Mouse (Mus musculus) neutrophil, adult 5-6 weeks (primary cell): ENCODE measurements around the gene Srcap. TPM values are rescaled to one million over a fixed set of nuclear protein-coding genes. Genes with fewer than 3 reads are reported as not detected.

Source experiments
- ATAC-seq: fragments of 151-379, 151-347 bp; 2 replicates; pipeline ENCODE4 v1.8.0; 2017; ENCODE audit warnings: mild to moderate bottlenecking, moderate TSS enrichment; ENCODE audit not compliant: insufficient number of reproducible peaks, poor library complexity, low FRiP score, severe bottlenecking; ENCODE audit errors: extremely low read depth
- total RNA-seq: library from RNA; stranded (forward); fragments of 200-1000 nt; gene quantifications from 2 replicates; pipeline ENCODE4 v1.2.3, GENCODE M21; 2017

Srcap gene
- total RNA-seq, 1 experiment from 2014 or later: 45.9 TPM

- no peak for ATAC-seq
Observed at GRCm38 (mm10) chr7:127607150-127607549, 95.4 kb downstream of the Srcap start.

Other genes with a start within 250 kb of the Srcap start
- 193 and 208 TPM in 2 replicates for gene Sephs2, start 237.9 kb upstream of the Srcap start, total RNA-seq
- gene Itgal, start 215.7 kb upstream of the Srcap start, total RNA-seq: 144 and 148 TPM in 2 replicates
- gene Zfp768, start 166.4 kb upstream of the Srcap start, total RNA-seq: 5.4 and 6.8 TPM in 2 replicates
- gene Zfp747, start 135.9 kb upstream of the Srcap start, total RNA-seq: 23.5 and 24.2 TPM in 2 replicates
- 7.7 and 8.7 TPM in 2 replicates for gene 9130019O22Rik, start 124.8 kb upstream of the Srcap start, total RNA-seq
- 7.7 and 9.8 TPM in 2 replicates for gene E430018J23Rik, start 118.4 kb upstream of the Srcap start, total RNA-seq
- 19.3 and 24.2 TPM in 2 replicates for gene Zfp764, start 105.2 kb upstream of the Srcap start, total RNA-seq
- gene Zfp688, start 89.9 kb upstream of the Srcap start, total RNA-seq: 21.1 and 22.7 TPM in 2 replicates
- 2.1 and 2.7 TPM in 2 replicates for gene Zfp689, start 62.8 kb upstream of the Srcap start, total RNA-seq
- gene Prr14, start 52.4 kb upstream of the Srcap start, total RNA-seq: 129 and 155 TPM in 2 replicates
- 92.1 and 93.0 TPM in 2 replicates for gene Fbrs, start 32.8 kb upstream of the Srcap start, total RNA-seq
- 11.8 and 12.4 TPM in 2 replicates for gene Gm42715, start 7.6 kb downstream of the Srcap start, total RNA-seq
- gene Tmem265, start 49.4 kb downstream of the Srcap start, total RNA-seq: 0.58 and 9.6 TPM in 2 replicates
- 74.8 and 88.3 TPM in 2 replicates for gene Phkg2, start 61.4 kb downstream of the Srcap start, total RNA-seq
- gene Ccdc189, start 76.6 kb downstream of the Srcap start, total RNA-seq: 11.8 and 16.8 TPM in 2 replicates
- 127 and 137 TPM in 2 replicates for gene Rnf40, start 76.8 kb downstream of the Srcap start, total RNA-seq
- 1.7 and 2.2 TPM in 2 replicates for gene Zfp629, start 103.8 kb downstream of the Srcap start, total RNA-seq
- gene Bcl7c, start 196.9 kb downstream of the Srcap start, total RNA-seq: 11.6 and 17.4 TPM in 2 replicates
- not detected in 2 replicates for gene Ctf1, start 200.8 kb downstream of the Srcap start, total RNA-seq
- not detected in 2 replicates for gene Ctf2, start 220.2 kb downstream of the Srcap start, total RNA-seq
- 9.0 and 9.2 TPM in 2 replicates for gene Fbxl19, start 232.6 kb downstream of the Srcap start, total RNA-seq